Mouse (Mus musculus) thymus, adult 18-20 months (tissue): ENCODE data around the gene Setd5.

Experiments
- DNase-seq, 2 experiments: peaks; one replicate each; pipeline ENCODE4 v3.0.0; 2022; ENCODE audit warnings: mixed read lengths in 2 of 2

Gene Setd5

GRCm38 (mm10) chr6:113076686-113077516 lies at the start of gene Setd5:
TSS of gene Setd5 (plus strand) at chr6:113077365.
- DNase-seq: peak; percentile 95 to 96

- no peak for DNase-seq
These were observed 49.7 kb upstream of the Setd5 start for GRCm38 (mm10) chr6:113027446-113027845.

- DNase-seq: no peak
These were observed 48.2 kb upstream of the Setd5 start for GRCm38 (mm10) chr6:113029006-113029405.

- no peak for DNase-seq
These were observed 46.6 kb upstream of the Setd5 start for GRCm38 (mm10) chr6:113030553-113030952.

GRCm38 (mm10) chr6:113030970-113031660 lies 46.0 kb upstream of the Setd5 start:
- no peak for DNase-seq

- no peak for DNase-seq
These were observed 45.0 kb upstream of the Setd5 start for GRCm38 (mm10) chr6:113032121-113032520.

- DNase-seq: no peak
These were observed 44.0 kb upstream of the Setd5 start for GRCm38 (mm10) chr6:113033185-113033584.

- no peak for DNase-seq
These were observed 42.7 kb upstream of the Setd5 start for GRCm38 (mm10) chr6:113034466-113034865.

GRCm38 (mm10) chr6:113036463-113037175 lies 40.5 kb upstream of the Setd5 start:
- no peak for DNase-seq

- peak; percentile 13 to 24 for DNase-seq
These were observed 39.0 kb upstream of the Setd5 start for GRCm38 (mm10) chr6:113037946-113038734.

GRCm38 (mm10) chr6:113038735-113039058 lies 38.5 kb upstream of the Setd5 start:
- DNase-seq: no peak

GRCm38 (mm10) chr6:113040319-113040718 lies 36.8 kb upstream of the Setd5 start:
- no peak for DNase-seq

- DNase-seq: no peak
These were observed 35.8 kb upstream of the Setd5 start for GRCm38 (mm10) chr6:113041215-113041990.

GRCm38 (mm10) chr6:113045575-113045974 lies 31.6 kb upstream of the Setd5 start:
- DNase-seq: no peak

- peak; percentile 94 to 95 for DNase-seq
These were observed 30.9 kb upstream of the Setd5 start, which contains the start of gene Thumpd3 for GRCm38 (mm10) chr6:113046041-113046975. TSS of gene Thumpd3 (plus strand) at chr6:113046225.

- DNase-seq: no peak
These were observed 30.0 kb upstream of the Setd5 start for GRCm38 (mm10) chr6:113047016-113047746.

GRCm38 (mm10) chr6:113048371-113048770 lies 28.8 kb upstream of the Setd5 start:
- DNase-seq: no peak

- DNase-seq: no peak
These were observed 28.0 kb upstream of the Setd5 start for GRCm38 (mm10) chr6:113049159-113049558.

GRCm38 (mm10) chr6:113052972-113053371 lies 24.2 kb upstream of the Setd5 start:
- DNase-seq: no peak

- no peak for DNase-seq
These were observed 22.5 kb upstream of the Setd5 start for GRCm38 (mm10) chr6:113054552-113055107.
